9 mouse cellular contexts compared by ENCODE assay signal in genomic region chr17:13336979-13337749, GRCm38 (mm10). TPM values are rescaled to one million over a fixed set of nuclear protein-coding genes. Genes with fewer than 3 reads are reported as not detected.
DNase-seq lines count a peak whose midpoint lies in the region; ATAC-seq and TF ChIP-seq lines count a peak whose summit lies in the region.
"Not testable (repeated sequence)": the region's sequence is repeated elsewhere in the genome, so short reads cannot be mapped to it uniquely, and the experiment has no call there.
"Had no signal": no experiment of that assay in that cellular context is flagged by ENCODE, and none has a peak within 500 bp of the region (broad histone marks: within the 10 kb centered on the region; RNA-seq: fewer than 3 reads in every experiment).

No protein-coding gene starts in this region.

- H3K27ac ChIP-seq in MEL (ENCODE audit: control insufficient read depth, low read depth, low read length); cerebellum, adult 2 months (ENCODE audit: insufficient read depth, low read length); forebrain, embryonic 15.5 days (replicated peaks); limb, embryonic 13.5 days; midbrain, embryonic 16.5 days (ENCODE audit: low read length): not testable (repeated sequence)

- not testable (repeated sequence) for TF ChIP-seq EP300 in MEL (IDR thresholded peaks at IDR 0.05; ENCODE audit: low read depth in 1 of 2, low read length in 2 of 2)

- H3K4me1 ChIP-seq in MEL (ENCODE audit: control insufficient read depth in 1 of 2, insufficient read depth in 2 of 2, low read length in 2 of 2); cerebellum, adult 2 months (ENCODE audit: control insufficient read depth, insufficient read depth, low read length); forebrain, embryonic 15.5 days; limb, embryonic 13.5 days; midbrain, embryonic 16.5 days (ENCODE audit: control insufficient read depth, insufficient read depth, low read length): not testable (repeated sequence)

- not testable (repeated sequence) for TF ChIP-seq POLR2A in MEL (IDR thresholded peaks at IDR 0.05; ENCODE audit: control insufficient read depth in 1 of 2, insufficient read depth in 1 of 2, low read depth in 1 of 2, low read length in 2 of 2, poor library complexity in 1 of 2); cerebellum, adult 2 months (IDR thresholded peaks at IDR 0.05; ENCODE audit: borderline replicate concordance, insufficient read depth, low read length)

- WGBS in cerebellum, adult 2 months: 60% methylated on average over 9 of the region's 9 CpGs
- 67% methylated on average over 9 of the region's 9 CpGs for WGBS in forebrain, embryonic 15.5 days
- WGBS in limb, embryonic 13.5 days: 65% methylated on average over 9 of the region's 9 CpGs
- 71% methylated on average over 9 of the region's 9 CpGs for WGBS in midbrain, embryonic 16.5 days

- not testable (repeated sequence) for TF ChIP-seq RAD21 in MEL (IDR thresholded peaks at IDR 0.05; ENCODE audit: low read depth, low read length)

- H3K27me3 ChIP-seq in MEL (ENCODE audit: control insufficient read depth in 1 of 2, insufficient read depth in 2 of 2, low read length in 2 of 2); cerebellum, adult 2 months (ENCODE audit: control insufficient read depth, insufficient read depth, low read length); forebrain, embryonic 15.5 days; limb, embryonic 13.5 days; midbrain, embryonic 16.5 days (ENCODE audit: control insufficient read depth, insufficient read depth, low read depth, low read length); splenic B cell, adult 2 months (ENCODE audit: control insufficient read depth, insufficient read depth, low read length, poor library complexity, severe bottlenecking): not testable (repeated sequence)

- not testable (repeated sequence) for H3K9ac ChIP-seq in MEL (ENCODE audit: control insufficient read depth, low read depth, low read length, poor library complexity, severe bottlenecking); forebrain, embryonic 15.5 days (replicated peaks); limb, embryonic 13.5 days; midbrain, embryonic 16.5 days (ENCODE audit: low read depth, low read length)

- not testable (repeated sequence) for H3K36me3 ChIP-seq in MEL (ENCODE audit: control insufficient read depth in 1 of 2, insufficient read depth in 2 of 2, low read length in 2 of 2); forebrain, embryonic 15.5 days; limb, embryonic 13.5 days; midbrain, embryonic 16.5 days (ENCODE audit: control insufficient read depth, insufficient read depth, low read length); splenic B cell, adult 2 months (ENCODE audit: control insufficient read depth, insufficient read depth, low read length, poor library complexity, severe bottlenecking)

- peak; percentile 85 for ATAC-seq in forebrain, embryonic 15.5 days (replicated peaks)
- peak; percentile 58 for ATAC-seq in limb, embryonic 13.5 days (ENCODE audit: low FRiP score, low read depth)
- ATAC-seq in midbrain, embryonic 16.5 days: peak; percentile 89

- peak; percentile 14 for DNase-seq in MEL (ENCODE audit: low read depth, low spot score)
- DNase-seq in cerebellum, adult 2 months: peak; percentile 25 to 32
- DNase-seq in heart, postnatal 4 days: peak; percentile 57
- DNase-seq in kidney, postnatal 14 days: peak; percentile 48
- DNase-seq in splenic B cell, adult 2 months (ENCODE audit: low read depth, low spot score): peak; percentile 20

- not testable (repeated sequence) for H3K79me2 ChIP-seq in MEL (ENCODE audit: control insufficient read depth, insufficient read depth, low read length, poor library complexity)

- H3K9me3 ChIP-seq in MEL (replicated peaks; ENCODE audit: insufficient read depth, low read length); forebrain, embryonic 15.5 days: not testable (repeated sequence)
- peaks cover 35% of the 10 kb centered on the region for H3K9me3 ChIP-seq in limb, embryonic 13.5 days
- H3K9me3 ChIP-seq in midbrain, embryonic 16.5 days (replicated peaks; ENCODE audit: control insufficient read depth, low read length, poor library complexity, severe bottlenecking): peaks cover 19% of the 10 kb centered on the region

- not testable (repeated sequence) for H3K4me3 ChIP-seq in MEL (ENCODE audit: control insufficient read depth in 1 of 2, insufficient read depth in 1 of 2, low read depth in 2 of 2, low read length in 2 of 2); cerebellum, adult 2 months (replicated peaks; ENCODE audit: insufficient read depth, low read depth, low read length); forebrain, embryonic 15.5 days; limb, embryonic 13.5 days; midbrain, embryonic 16.5 days (ENCODE audit: low read depth, low read length)

- not testable (repeated sequence) for TF ChIP-seq CTCF in MEL (IDR thresholded peaks at IDR 0.05 in 2 of 3, conservative IDR thresholded peaks at IDR 0.05 in 1 of 3; ENCODE audit: control insufficient read depth in 1 of 3, insufficient read depth in 1 of 3, low read depth in 2 of 3, low read length in 3 of 3, poor library complexity in 1 of 3, severe bottlenecking in 1 of 3)
- TF ChIP-seq CTCF in cerebellum, adult 2 months (IDR thresholded peaks at IDR 0.05; ENCODE audit: borderline replicate concordance, insufficient read depth, low read depth, low read length): peak; percentile 35; the same call in 1 of the 2 replicates

- H3K4me2 ChIP-seq in forebrain, embryonic 15.5 days (replicated peaks); limb, embryonic 13.5 days (replicated peaks); midbrain, embryonic 16.5 days (ENCODE audit: low read length): not testable (repeated sequence)

RNA-seq across cellular contexts. Expression of gene Tcp10c, which starts 17.2 kb away (rescaled TPM):
- not detected in 2 replicates for total RNA-seq in MEL (2012; rRNA removed)
- polyA plus RNA-seq in MEL (2012; ENCODE audit: insufficient read depth in 1 of 2, insufficient read length in 2 of 2, low read depth in 1 of 2, low replicate concordance in 2 of 2, missing spikeins in 1 of 2): not detected
- not detected in 2 replicates for polyA plus RNA-seq in cerebellum, adult 2 months (2012; rRNA removed)
- not detected in 2 replicates for polyA plus RNA-seq in forebrain, embryonic 15.5 days (2015; fragmentation: Nextera tagmentation; extraction: Ambion mirVana)
- not detected for total RNA-seq in heart, postnatal 4 days (2021)
- polyA plus RNA-seq in limb, embryonic 13.5 days (2015; fragmentation: Nextera tagmentation; extraction: Ambion mirVana): not detected in 2 replicates
- polyA plus RNA-seq in midbrain, embryonic 16.5 days (2015; fragmentation: Nextera tagmentation; extraction: Ambion mirVana): not detected in 2 replicates
- polyA plus RNA-seq: liver, embryonic 15.5 days had no signal
